Mouse (Mus musculus) adrenal gland, postnatal 36 days (tissue): Measurements from ENCODE around the gene C330007P06Rik. TPM values are rescaled to one million over a fixed set of nuclear protein-coding genes. Genes with fewer than 3 reads are reported as not detected.

Experiments
- DNase-seq, 2 experiments: peaks; one replicate each; pipeline ENCODE4 v3.0.0; 2021; ENCODE audit warnings: mixed read lengths in 1 of 2
- total RNA-seq, 2 experiments: library from RNA; stranded (reverse); gene quantifications; 2 replicates each; pipeline ENCODE4 v1.2.3; 2021

The C330007P06Rik gene
- total RNA-seq, 2 experiments from 2014 or later: 50.3 to 51.5 TPM

- no peak for DNase-seq
These were observed 36.7 kb downstream of the C330007P06Rik start for GRCm38 (mm10) chrX:36837069-36837676.

- DNase-seq: peak; percentile 71
These were observed 40.4 kb downstream of the C330007P06Rik start for GRCm38 (mm10) chrX:36833397-36834084.

- DNase-seq: no peak
These were observed 42.3 kb downstream of the C330007P06Rik start for GRCm38 (mm10) chrX:36831632-36832031.

GRCm38 (mm10) chrX:36830271-36830670 is 43.6 kb downstream of the C330007P06Rik start:
- DNase-seq: peak; percentile 83 to 85

GRCm38 (mm10) chrX:36826873-36827272 is 47.0 kb downstream of the C330007P06Rik start:
- no peak for DNase-seq

- peak in 1 of 2 experiments; percentile 38 for DNase-seq
These were observed 48.9 kb downstream of the C330007P06Rik start for GRCm38 (mm10) chrX:36825032-36825431.

- DNase-seq: no peak
These were observed 49.8 kb downstream of the C330007P06Rik start for GRCm38 (mm10) chrX:36823932-36824711.

- peak; percentile 42 to 52 for DNase-seq
These were observed 53.7 kb downstream of the C330007P06Rik start for GRCm38 (mm10) chrX:36820201-36820600.

GRCm38 (mm10) chrX:36819575-36819974 is 54.3 kb downstream of the C330007P06Rik start:
- DNase-seq: no peak

- no peak for DNase-seq
These were observed 56.9 kb downstream of the C330007P06Rik start for GRCm38 (mm10) chrX:36816953-36817441.

GRCm38 (mm10) chrX:36816368-36816899 is 57.5 kb downstream of the C330007P06Rik start:
- DNase-seq: no peak

GRCm38 (mm10) chrX:36815439-36815838 is 58.5 kb downstream of the C330007P06Rik start:
- DNase-seq: no peak

- no peak for DNase-seq
These were observed 58.9 kb downstream of the C330007P06Rik start for GRCm38 (mm10) chrX:36815022-36815421.

GRCm38 (mm10) chrX:36814161-36814836 is 59.6 kb downstream of the C330007P06Rik start:
- no peak for DNase-seq

GRCm38 (mm10) chrX:36811377-36811776 is 62.5 kb downstream of the C330007P06Rik start:
- DNase-seq: peak in 1 of 2 experiments; percentile 26

GRCm38 (mm10) chrX:36808318-36808683 is 65.6 kb downstream of the C330007P06Rik start:
- no peak for DNase-seq

- peak; percentile 87 to 90 for DNase-seq
These were observed 66.3 kb downstream of the C330007P06Rik start for GRCm38 (mm10) chrX:36807360-36808317.

- no peak for DNase-seq
These were observed 68.3 kb downstream of the C330007P06Rik start for GRCm38 (mm10) chrX:36805466-36806235.

- peak; percentile 39 to 40 for DNase-seq
These were observed 69.7 kb downstream of the C330007P06Rik start for GRCm38 (mm10) chrX:36804196-36804595.

- DNase-seq: no peak
These were observed 70.7 kb downstream of the C330007P06Rik start for GRCm38 (mm10) chrX:36803189-36803588.
